Mouse (Mus musculus) lung, postnatal 0 days (tissue): ENCODE measurements around the gene Nat8f4.

Experiments used
- CTCF ChIP-seq: IDR thresholded peaks from 2 replicates; pipeline ENCODE4 v1.5.1; 2016; ENCODE audit warnings: antibody characterized with exemption, mild to moderate bottlenecking
- EP300 ChIP-seq: IDR thresholded peaks from 2 replicates; pipeline ENCODE4 v1.6.1; 2016; ENCODE audit warnings: antibody characterized with exemption, mild to moderate bottlenecking, control low read depth

GRCm38 (mm10) chr6:85867726-85868690, 36.7 kb downstream of the Nat8f4 start:
- no peak for TF ChIP-seq CTCF
- no peak for TF ChIP-seq EP300
